Mouse (Mus musculus): ENCODE results near the gene Zglp1. TPM values are rescaled to one million over a fixed set of nuclear protein-coding genes. Genes with fewer than 3 reads are reported as not detected.
A peak's percentile ranks its signal among the peaks of the same experiment; 100 is the strongest.

Zglp1 gene
- polyA plus RNA-seq, 1 experiment from 2014 or later = 1.2 TPM

DNA sequence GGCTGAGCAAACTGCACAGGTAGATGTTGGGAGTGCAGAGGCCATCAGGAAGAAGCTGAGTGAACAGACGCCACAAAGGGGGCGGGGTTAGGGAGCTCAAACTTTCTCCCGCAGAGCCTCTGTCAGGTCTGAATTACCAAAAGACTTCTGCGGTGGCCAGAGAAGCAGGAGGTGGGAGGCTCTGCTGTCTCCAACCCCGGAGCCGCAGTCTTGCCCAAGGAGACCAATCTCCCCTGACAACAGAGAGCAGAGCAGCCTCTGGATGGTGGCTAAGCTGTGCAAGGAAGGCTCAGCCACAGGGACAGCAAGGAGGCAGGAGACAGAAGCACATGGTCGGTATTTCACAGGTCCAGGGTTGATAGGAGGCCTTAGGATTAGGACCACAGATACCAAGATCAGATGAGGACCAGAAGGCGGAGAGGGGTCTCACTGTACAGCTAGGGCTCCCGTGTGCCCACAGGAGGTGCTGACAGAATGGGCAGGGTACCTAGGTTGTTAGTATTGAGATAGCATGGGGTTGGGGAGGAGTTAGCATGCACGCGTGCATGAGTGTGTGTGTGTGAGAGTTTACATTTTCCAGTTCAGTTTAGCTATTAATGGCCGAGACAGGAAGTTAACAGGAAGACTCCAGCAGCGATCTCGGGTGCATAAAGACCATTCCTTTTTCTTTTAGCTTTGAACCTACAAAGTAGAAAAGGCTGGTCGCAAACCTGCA is 33.7 kb upstream of the Zglp1 start:
- DNase-seq (ENCODE audit: low spot score) = no peak
- Histone ChIP-seq H3K27me3 (replicated peaks; ENCODE audit: control insufficient read depth, insufficient read depth, low read length) (no peaks in the 10 kb centered on the region), H3K9ac (ENCODE audit: low read depth, low read length) (peak overlapping the region; percentile 20; the same call in 1 of the 2 replicates), H3K9me3 (ENCODE audit: control insufficient read depth, low read length) (no peaks in the 10 kb centered on the region), H3K36me3 (ENCODE audit: control insufficient read depth, insufficient read depth, low read length) (peaks cover 6% of the 10 kb centered on the region; the same call in 1 of the 2 replicates), H3K27ac (replicated peaks; ENCODE audit: low read depth, low read length) (no peak overlapping the region), H3K4me2 (ENCODE audit: low read depth, low read length) (no peak overlapping the region; the same call in 1 of the 2 replicates), H3K4me3 (ENCODE audit: low read depth, low read length) (no peak overlapping the region), H3K4me1 (ENCODE audit: control insufficient read depth, insufficient read depth, low read length) (no peaks in the 10 kb centered on the region)
- ATAC-seq (ENCODE audit: low read depth) = peak; percentile 26; the same call in 1 of the 2 replicates
- WGBS = 43% methylated on average over 15 of the region's 15 CpGs

DNA sequence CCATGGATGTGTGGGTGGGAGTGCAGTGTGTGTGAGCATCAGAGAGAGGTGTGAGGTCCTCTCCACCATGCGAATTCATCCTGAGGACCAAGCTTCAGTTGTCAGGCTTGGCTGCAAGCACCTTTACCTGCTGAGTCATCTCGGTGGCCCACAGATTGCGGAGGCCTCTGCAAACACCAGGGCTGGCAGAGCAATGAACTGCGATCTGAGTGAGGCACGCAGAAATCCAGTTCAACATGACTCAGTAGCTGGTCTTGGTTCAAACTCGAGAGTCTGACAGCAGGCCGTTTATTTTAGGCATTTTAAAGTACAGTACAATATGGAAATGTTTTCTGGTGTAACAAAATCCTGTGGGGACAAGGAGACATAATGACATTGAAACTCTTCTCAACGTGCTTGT is 30.9 kb upstream of the Zglp1 start:
- Histone ChIP-seq H3K9ac (ENCODE audit: low read depth, low read length) (no peak overlapping the region), H3K4me1 (ENCODE audit: control insufficient read depth, insufficient read depth, low read length) (no peaks in the 10 kb centered on the region), H3K27ac (replicated peaks; ENCODE audit: low read depth, low read length) (no peak overlapping the region), H3K27me3 (replicated peaks; ENCODE audit: control insufficient read depth, insufficient read depth, low read length) (no peaks in the 10 kb centered on the region), H3K9me3 (ENCODE audit: control insufficient read depth, low read length) (no peaks in the 10 kb centered on the region), H3K36me3 (ENCODE audit: control insufficient read depth, insufficient read depth, low read length) (no peaks in the 10 kb centered on the region), H3K4me2 (ENCODE audit: low read depth, low read length) (no peak overlapping the region), H3K4me3 (ENCODE audit: low read depth, low read length) (no peak overlapping the region)
- WGBS = 81% methylated on average over 8 of the region's 8 CpGs
- ATAC-seq (ENCODE audit: low read depth) = no peak
- no peak for DNase-seq (ENCODE audit: low spot score)

DNA sequence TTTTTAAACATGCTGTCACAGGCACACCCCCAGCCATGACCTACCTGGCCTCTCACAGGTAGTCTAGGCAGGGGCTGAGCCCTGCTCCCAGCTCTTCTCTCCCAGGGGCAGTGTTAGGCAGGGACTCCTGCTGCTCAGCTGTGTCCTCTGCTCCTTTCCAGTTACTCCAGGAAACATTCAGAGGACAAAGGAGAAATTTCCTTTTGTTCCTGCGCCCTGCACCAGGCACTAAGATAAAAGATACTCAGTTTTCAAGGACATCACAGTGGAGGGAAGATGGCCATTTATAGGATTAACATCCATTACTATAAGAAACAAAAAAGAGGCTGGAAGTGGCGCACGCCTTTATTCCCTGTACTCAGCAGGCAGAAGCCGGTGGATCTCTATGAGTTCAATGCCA is 29.1 kb upstream of the Zglp1 start:
- no peaks in the 10 kb centered on the region for H3K9me3 ChIP-seq (ENCODE audit: control insufficient read depth, low read length)
- 82% methylated on average over 4 of the region's 4 CpGs for WGBS
- ATAC-seq (ENCODE audit: low read depth) = no peak
- H3K4me2 ChIP-seq (ENCODE audit: low read depth, low read length) = no peak overlapping the region
- no peaks in the 10 kb centered on the region for H3K4me1 ChIP-seq (ENCODE audit: control insufficient read depth, insufficient read depth, low read length)
- no peak overlapping the region for H3K4me3 ChIP-seq (ENCODE audit: low read depth, low read length)
- H3K36me3 ChIP-seq (ENCODE audit: control insufficient read depth, insufficient read depth, low read length) = no peaks in the 10 kb centered on the region
- H3K9ac ChIP-seq (ENCODE audit: low read depth, low read length) = no peak overlapping the region
- no peak overlapping the region for H3K27ac ChIP-seq (replicated peaks; ENCODE audit: low read depth, low read length)
- H3K27me3 ChIP-seq (replicated peaks; ENCODE audit: control insufficient read depth, insufficient read depth, low read length) = no peaks in the 10 kb centered on the region
- DNase-seq (ENCODE audit: low spot score) = no peak

DNA sequence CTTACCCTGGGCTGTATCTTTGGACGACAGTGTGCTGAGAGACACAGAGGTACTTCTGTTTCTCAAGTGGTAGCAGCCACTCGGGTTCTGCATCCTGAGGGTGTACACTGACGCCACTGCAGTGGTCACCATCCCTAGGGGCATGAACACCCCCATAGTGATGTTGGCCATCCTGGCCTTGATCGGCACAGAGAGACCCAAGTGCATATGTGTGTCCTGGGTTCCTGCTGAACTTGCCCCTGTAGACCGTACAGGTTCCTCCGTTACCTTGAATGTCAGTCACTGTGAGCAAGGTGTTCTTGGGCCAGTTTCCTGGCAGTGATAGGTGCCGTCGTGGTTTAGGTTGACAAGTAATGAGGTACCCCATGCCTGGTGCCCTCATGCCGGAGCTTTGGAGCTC is 26.5 kb upstream of the Zglp1 start:
- H3K9me3 ChIP-seq (ENCODE audit: control insufficient read depth, low read length) = no peaks in the 10 kb centered on the region
- no peak overlapping the region for H3K4me3 ChIP-seq (ENCODE audit: low read depth, low read length)
- DNase-seq (ENCODE audit: low spot score) (no peak), ATAC-seq (ENCODE audit: low read depth) (no peak)
- H3K4me2 ChIP-seq (ENCODE audit: low read depth, low read length) = no peak overlapping the region
- peaks cover 20% of the 10 kb centered on the region for H3K36me3 ChIP-seq (ENCODE audit: control insufficient read depth, insufficient read depth, low read length)
- H3K27ac ChIP-seq (replicated peaks; ENCODE audit: low read depth, low read length) = no peak overlapping the region
- WGBS = 93% methylated on average over 9 of the region's 9 CpGs
- no peaks in the 10 kb centered on the region for H3K27me3 ChIP-seq (replicated peaks; ENCODE audit: control insufficient read depth, insufficient read depth, low read length)
- no peak overlapping the region for H3K9ac ChIP-seq (ENCODE audit: low read depth, low read length)
- H3K4me1 ChIP-seq (ENCODE audit: control insufficient read depth, insufficient read depth, low read length) = peaks cover 6% of the 10 kb centered on the region

DNA sequence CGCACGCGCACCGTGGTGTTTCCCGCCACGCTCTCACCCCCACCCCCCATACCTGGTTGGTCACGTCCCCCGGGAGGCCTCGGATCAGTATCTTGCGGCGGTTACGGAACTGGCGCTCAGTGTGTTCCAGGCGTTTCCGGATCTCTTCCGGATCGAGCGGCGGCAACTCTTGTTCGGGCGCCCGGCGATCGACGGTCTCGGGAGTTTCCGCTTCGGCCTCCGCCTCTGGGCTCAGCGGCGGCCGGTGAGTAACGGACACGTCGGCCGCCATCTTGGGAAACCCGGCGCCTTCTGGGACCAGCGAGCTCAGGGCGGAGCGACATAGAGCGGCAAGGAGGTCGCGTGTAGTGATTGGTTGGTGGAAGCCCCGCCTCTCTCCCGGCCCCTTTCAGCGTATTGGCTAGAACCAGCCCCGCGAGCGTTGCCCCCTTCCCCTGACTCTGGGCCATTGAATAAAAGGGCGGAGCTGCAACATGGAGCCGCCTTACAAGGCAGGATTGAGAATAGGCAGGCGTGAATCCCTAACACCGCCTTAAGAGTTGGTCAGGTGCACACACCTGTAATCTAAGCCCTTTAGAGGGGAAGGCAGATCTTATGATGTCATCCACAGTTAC is 24.9 kb upstream of the Zglp1 start, which contains the start of the genes Gm38431 and Raver1:
TSS of gene Gm38431 (minus strand) at position 291 of the 614 bp plus-strand sequence.
TSS of gene Raver1 (minus strand) at position 302 of the 614 bp plus-strand sequence.
- peak within 1 kb of the TSS; percentile 87 for H3K9ac ChIP-seq (ENCODE audit: low read depth, low read length)
- H3K27ac ChIP-seq (replicated peaks; ENCODE audit: low read depth, low read length) = peak within 1 kb of the TSS; percentile 88
- DNase-seq (ENCODE audit: low spot score) (peak; percentile 99), ATAC-seq (ENCODE audit: low read depth) (peak; percentile 100)
- peaks cover 6% of the 10 kb centered on the region for H3K4me1 ChIP-seq (ENCODE audit: control insufficient read depth, insufficient read depth, low read length)
- H3K4me3 ChIP-seq (ENCODE audit: low read depth, low read length) = peak within 1 kb of the TSS; percentile 76
- no peaks in the 10 kb centered on the region for H3K9me3 ChIP-seq (ENCODE audit: control insufficient read depth, low read length)
- peak within 1 kb of the TSS; percentile 79 for H3K4me2 ChIP-seq (ENCODE audit: low read depth, low read length)
- H3K27me3 ChIP-seq (replicated peaks; ENCODE audit: control insufficient read depth, insufficient read depth, low read length) = no peaks in the 10 kb centered on the region
- peaks cover 36% of the 10 kb centered on the region for H3K36me3 ChIP-seq (ENCODE audit: control insufficient read depth, insufficient read depth, low read length)
- under 1% methylated on average over 51 of the region's 54 CpGs for WGBS

DNA sequence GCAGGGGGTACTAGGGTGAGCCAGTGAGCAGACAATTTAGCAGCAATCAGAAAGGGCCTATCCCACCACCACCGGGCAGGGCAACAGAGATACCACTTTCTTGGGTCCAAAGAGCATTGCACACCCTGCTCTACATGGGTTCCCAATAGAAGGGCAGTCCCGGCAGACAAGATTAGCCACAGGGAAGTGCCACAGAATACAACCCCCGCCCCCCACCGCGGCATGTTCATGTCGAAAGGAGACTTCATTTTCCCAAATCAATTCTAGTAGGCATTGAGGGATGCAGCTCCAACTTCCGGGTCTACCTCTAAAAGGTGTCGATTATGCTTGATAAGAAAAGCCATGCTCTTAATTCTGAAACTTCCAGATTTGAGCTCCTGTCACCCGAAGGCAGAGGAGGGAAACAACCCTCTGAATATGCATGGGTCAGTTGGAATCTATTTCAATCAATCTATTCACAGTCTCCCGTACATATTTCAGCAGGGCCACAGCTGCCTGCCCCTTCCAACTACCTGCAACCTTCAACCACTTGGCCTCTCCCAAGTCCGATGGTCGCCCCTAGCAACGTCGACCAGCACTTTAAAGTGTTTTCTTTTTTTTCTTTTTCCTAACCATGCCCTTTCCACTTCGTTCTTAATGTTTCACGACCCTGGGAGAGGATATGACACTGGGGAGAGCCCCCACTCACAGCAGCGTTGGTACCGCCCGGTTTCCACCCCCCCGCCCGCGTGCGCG is 24.2 kb upstream of the Zglp1 start:
- 4% methylated on average over 24 of the region's 24 CpGs for WGBS
- ATAC-seq (ENCODE audit: low read depth) (peak; percentile 3), DNase-seq (ENCODE audit: low spot score) (peak; percentile 6)
- Histone ChIP-seq H3K9me3 (ENCODE audit: control insufficient read depth, low read length) (no peaks in the 10 kb centered on the region), H3K4me1 (ENCODE audit: control insufficient read depth, insufficient read depth, low read length) (peaks cover 6% of the 10 kb centered on the region), H3K9ac (ENCODE audit: low read depth, low read length) (peak overlapping the region; percentile 87), H3K27me3 (replicated peaks; ENCODE audit: control insufficient read depth, insufficient read depth, low read length) (no peaks in the 10 kb centered on the region), H3K4me3 (ENCODE audit: low read depth, low read length) (peak overlapping the region; percentile 76), H3K4me2 (ENCODE audit: low read depth, low read length) (peak overlapping the region; percentile 79), H3K27ac (replicated peaks; ENCODE audit: low read depth, low read length) (peak overlapping the region; percentile 88), H3K36me3 (ENCODE audit: control insufficient read depth, insufficient read depth, low read length) (peaks cover 43% of the 10 kb centered on the region)

DNA sequence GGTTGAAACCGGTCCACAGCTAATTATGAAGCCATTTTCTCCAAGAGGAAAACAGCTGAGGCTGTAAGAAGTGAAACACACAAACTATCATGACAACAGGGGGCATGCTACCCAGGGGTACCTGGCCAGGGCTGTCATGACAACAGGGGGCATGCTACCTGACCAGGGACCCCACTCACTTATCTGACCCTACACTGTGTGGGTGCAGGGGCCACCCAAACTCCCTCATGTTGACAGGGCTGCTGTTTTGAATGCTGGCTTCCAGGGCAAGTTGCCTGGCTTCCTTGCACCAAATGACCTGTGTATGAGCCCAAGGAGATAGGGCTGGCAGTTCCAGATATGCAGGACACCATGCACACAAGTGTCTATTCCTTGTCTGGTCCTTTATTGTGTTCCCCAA is 23.6 kb upstream of the Zglp1 start:
- H3K9me3 ChIP-seq (ENCODE audit: control insufficient read depth, low read length) = no peaks in the 10 kb centered on the region
- DNase-seq (ENCODE audit: low spot score) = no peak
- peak overlapping the region; percentile 79 for H3K4me2 ChIP-seq (ENCODE audit: low read depth, low read length)
- H3K36me3 ChIP-seq (ENCODE audit: control insufficient read depth, insufficient read depth, low read length) = peaks cover 49% of the 10 kb centered on the region
- no peaks in the 10 kb centered on the region for H3K27me3 ChIP-seq (replicated peaks; ENCODE audit: control insufficient read depth, insufficient read depth, low read length)
- H3K9ac ChIP-seq (ENCODE audit: low read depth, low read length) = peak overlapping the region; percentile 87
- no peak for ATAC-seq (ENCODE audit: low read depth)
- no peak overlapping the region for H3K27ac ChIP-seq (replicated peaks; ENCODE audit: low read depth, low read length)
- 93% methylated on average over 1 of the region's 1 CpGs for WGBS
- H3K4me3 ChIP-seq (ENCODE audit: low read depth, low read length) = peak overlapping the region; percentile 76
- peaks cover 6% of the 10 kb centered on the region for H3K4me1 ChIP-seq (ENCODE audit: control insufficient read depth, insufficient read depth, low read length)

DNA sequence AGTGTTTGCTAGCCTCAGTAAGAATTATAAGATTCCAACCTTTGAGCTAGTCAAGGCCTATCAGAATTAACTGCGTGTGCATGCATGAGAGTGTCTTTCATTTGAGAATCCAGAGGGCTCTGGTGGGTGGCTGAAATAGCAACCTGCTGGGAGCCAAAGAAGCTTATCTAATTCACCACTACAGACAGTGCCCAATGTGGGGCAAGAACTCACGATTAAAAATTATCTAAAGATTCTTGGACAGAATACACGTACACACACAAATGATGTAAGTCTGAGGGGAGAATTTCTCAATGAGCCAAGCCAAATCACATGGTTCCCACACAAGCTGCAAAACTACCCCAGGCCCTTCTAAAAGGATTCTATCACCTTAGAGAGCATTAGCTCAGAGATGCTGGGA is 16.4 kb upstream of the Zglp1 start:
- Histone ChIP-seq H3K27ac (replicated peaks; ENCODE audit: low read depth, low read length) (no peak overlapping the region), H3K4me1 (ENCODE audit: control insufficient read depth, insufficient read depth, low read length) (no peaks in the 10 kb centered on the region), H3K4me2 (ENCODE audit: low read depth, low read length) (no peak overlapping the region), H3K9ac (ENCODE audit: low read depth, low read length) (no peak overlapping the region), H3K9me3 (ENCODE audit: control insufficient read depth, low read length) (no peaks in the 10 kb centered on the region), H3K36me3 (ENCODE audit: control insufficient read depth, insufficient read depth, low read length) (peaks cover 95% of the 10 kb centered on the region), H3K27me3 (replicated peaks; ENCODE audit: control insufficient read depth, insufficient read depth, low read length) (no peaks in the 10 kb centered on the region), H3K4me3 (ENCODE audit: low read depth, low read length) (no peak overlapping the region)
- DNase-seq (ENCODE audit: low spot score) = no peak
- 95% methylated on average over 3 of the region's 3 CpGs for WGBS
- ATAC-seq (ENCODE audit: low read depth) = no peak

All from embryonic facial prominence, embryonic 14.5 days (tissue).